In genomic region chr12:117688655-117689548, GRCm38 (mm10) we compare ENCODE assay signal across 8 mouse cellular contexts.
DNase-seq lines count a peak whose midpoint lies in the region; ATAC-seq lines count a peak whose summit lies in the region.

No protein-coding gene starts in this region.

- no peaks in the 10 kb centered on the region for H3K4me1 ChIP-seq in embryonic facial prominence, embryonic 14.5 days (ENCODE audit: control insufficient read depth, insufficient read depth, low read length)
- H3K4me1 ChIP-seq in hindbrain, embryonic 15.5 days (replicated peaks), result peaks cover 71% of the 10 kb centered on the region
- H3K4me1 ChIP-seq in midbrain, embryonic 14.5 days (ENCODE audit: control insufficient read depth, insufficient read depth, low read length), result peaks cover 50% of the 10 kb centered on the region

- peak; percentile 60 for DNase-seq in Muller cell, postnatal 12 days (ENCODE audit: inconsistent ontology term)
- peak; percentile 50 to 66 for DNase-seq in adrenal gland, postnatal 36 days
- peak; percentile 84 for DNase-seq in embryonic facial prominence, embryonic 14.5 days (ENCODE audit: low spot score)
- peak; percentile 66 to 82 for DNase-seq in left cerebral cortex, postnatal 25 days (ENCODE audit: low spot score in 2 of 2)
- DNase-seq in midbrain, embryonic 14.5 days, result peak; percentile 89
- DNase-seq in testis, postnatal 14 days (ENCODE audit: low spot score), result peak; percentile 39
- DNase-seq in urinary bladder, postnatal 25 days (ENCODE audit: low spot score), result no peak

- H3K36me3 ChIP-seq in embryonic facial prominence, embryonic 14.5 days (ENCODE audit: control insufficient read depth, insufficient read depth, low read length), result no peaks in the 10 kb centered on the region
- H3K36me3 ChIP-seq in hindbrain, embryonic 15.5 days, result no peaks in the 10 kb centered on the region
- H3K36me3 ChIP-seq in midbrain, embryonic 14.5 days (ENCODE audit: control insufficient read depth, insufficient read depth, low read length), result no peaks in the 10 kb centered on the region

- H3K4me3 ChIP-seq in embryonic facial prominence, embryonic 14.5 days (ENCODE audit: low read depth, low read length), result peak overlapping the region; percentile 46
- peak overlapping the region; percentile 51 for H3K4me3 ChIP-seq in hindbrain, embryonic 15.5 days
- H3K4me3 ChIP-seq in midbrain, embryonic 14.5 days (replicated peaks; ENCODE audit: low read depth, low read length), result peak overlapping the region; percentile 52

- intact Hi-C loops in left cerebral cortex, postnatal 25 days (cut with DNase I), result no loop called here

- peak overlapping the region; percentile 64 for H3K9ac ChIP-seq in embryonic facial prominence, embryonic 14.5 days (ENCODE audit: low read depth, low read length)
- peak overlapping the region; percentile 73 for H3K9ac ChIP-seq in hindbrain, embryonic 15.5 days
- peak overlapping the region; percentile 76 for H3K9ac ChIP-seq in midbrain, embryonic 14.5 days (replicated peaks; ENCODE audit: low read length)

- ATAC-seq in embryonic facial prominence, embryonic 14.5 days (ENCODE audit: low read depth), result peak; percentile 91
- ATAC-seq in hindbrain, embryonic 15.5 days (ENCODE audit: low FRiP score, low read depth), result peak; percentile 93
- peak; percentile 86 for ATAC-seq in midbrain, embryonic 14.5 days (ENCODE audit: low FRiP score, low TSS enrichment)

- H3K4me2 ChIP-seq in embryonic facial prominence, embryonic 14.5 days (ENCODE audit: low read depth, low read length), result peak overlapping the region; percentile 80
- H3K4me2 ChIP-seq in hindbrain, embryonic 15.5 days, result peak overlapping the region; percentile 55
- peak overlapping the region; percentile 71 for H3K4me2 ChIP-seq in midbrain, embryonic 14.5 days (ENCODE audit: low read length)

- 6% methylated on average over 32 of the region's 32 CpGs for WGBS in embryonic facial prominence, embryonic 14.5 days
- 4% methylated on average over 32 of the region's 32 CpGs for WGBS in hindbrain, embryonic 15.5 days
- 3% methylated on average over 32 of the region's 32 CpGs for WGBS in midbrain, embryonic 14.5 days

- 0 out of 2 replicates have a peak, but pooled peaks cover 7% of the 10 kb centered on the region for H3K27me3 ChIP-seq in embryonic facial prominence, embryonic 14.5 days (replicated peaks; ENCODE audit: control insufficient read depth, insufficient read depth, low read length)
- H3K27me3 ChIP-seq in hindbrain, embryonic 15.5 days, result no peaks in the 10 kb centered on the region
- H3K27me3 ChIP-seq in midbrain, embryonic 14.5 days (ENCODE audit: control insufficient read depth, insufficient read depth, low read length), result no peaks in the 10 kb centered on the region

- no peak overlapping the region; the same call in 1 of the 2 replicates for H3K27ac ChIP-seq in embryonic facial prominence, embryonic 14.5 days (replicated peaks; ENCODE audit: low read depth, low read length)
- peak overlapping the region; percentile 94 for H3K27ac ChIP-seq in hindbrain, embryonic 15.5 days (replicated peaks)
- peak overlapping the region; percentile 94 for H3K27ac ChIP-seq in midbrain, embryonic 14.5 days (replicated peaks; ENCODE audit: low read depth, low read length)

- no peaks in the 10 kb centered on the region for H3K9me3 ChIP-seq in embryonic facial prominence, embryonic 14.5 days (ENCODE audit: control insufficient read depth, low read length)
- H3K9me3 ChIP-seq in hindbrain, embryonic 15.5 days, result no peaks in the 10 kb centered on the region
- H3K9me3 ChIP-seq in midbrain, embryonic 14.5 days (ENCODE audit: control insufficient read depth, low read length), result no peaks in the 10 kb centered on the region
